Mouse (Mus musculus): ENCODE data around the gene Sf1. TPM values are rescaled to one million over a fixed set of nuclear protein-coding genes. Genes with fewer than 3 reads are reported as not detected.

Sf1 gene
- total RNA-seq, 1 experiment: 150 TPM

DNA sequence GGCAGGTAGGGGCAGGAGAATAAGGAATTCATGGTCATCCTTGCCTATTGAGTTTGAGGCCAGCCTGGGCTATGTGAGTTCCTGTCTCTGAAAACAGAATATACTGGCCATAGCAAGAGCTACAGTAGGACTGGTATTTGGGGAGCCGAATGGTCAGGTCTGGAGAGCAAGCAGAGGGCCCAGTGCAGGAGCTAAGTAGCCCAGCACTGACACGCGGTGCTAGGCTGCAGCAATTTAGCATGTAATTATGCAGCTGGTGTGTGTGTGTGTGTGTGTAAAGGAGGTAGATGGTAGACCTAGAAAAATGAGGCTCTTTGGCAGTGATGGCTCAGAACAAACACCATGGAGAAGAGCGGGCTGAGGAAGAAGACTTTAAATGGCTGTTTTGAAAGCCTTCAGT, 15.9 kb upstream of the Sf1 start:
- no peak for DNase-seq (ENCODE audit: low read depth, low spot score)
- no peak overlapping the region for H3K27ac ChIP-seq (ENCODE audit: insufficient read depth, low read depth, low read length, poor library complexity, severe bottlenecking)
- no peak overlapping the region for H3K9ac ChIP-seq (ENCODE audit: insufficient read depth, low read depth, low read length, poor library complexity, severe bottlenecking)
- H3K36me3 ChIP-seq (ENCODE audit: control insufficient read depth, insufficient read depth, low read length, poor library complexity, severe bottlenecking): peaks cover 10% of the 10 kb centered on the region; the same call in 1 of the 2 replicates
- H3K4me3 ChIP-seq (ENCODE audit: insufficient read depth in 1 of 2, low read depth in 1 of 2, low read length in 2 of 2, poor library complexity in 1 of 2, severe bottlenecking in 1 of 2): no peak overlapping the region
- peaks cover 0 to 2% of the 10 kb centered on the region in 2 experiments; a peak in 1 of 4 replicates for H3K4me1 ChIP-seq (ENCODE audit: control insufficient read depth in 2 of 2, insufficient read depth in 2 of 2, low read length in 2 of 2, poor library complexity in 1 of 2)
- TF ChIP-seq ZC3H11A (IDR thresholded peaks at IDR 0.05; ENCODE audit: borderline replicate concordance, low read depth, low read length) (no peak), MAFK (IDR thresholded peaks at IDR 0.05; ENCODE audit: insufficient read depth, low read depth, low read length) (no peak), ZNF384 (IDR thresholded peaks at IDR 0.05; ENCODE audit: low read depth, low read length) (no peak), CHD2 (IDR thresholded peaks at IDR 0.05; ENCODE audit: low read depth, low read length) (no peak), HCFC1 (IDR thresholded peaks at IDR 0.05; ENCODE audit: borderline replicate concordance, insufficient read depth, low read length) (no peak)
- no peaks in the 10 kb centered on the region for H3K9me3 ChIP-seq (ENCODE audit: control insufficient read depth, insufficient read depth, low read depth, low read length)
- in situ Hi-C loops (cut with MboI; ENCODE audit: low sequenced_read_pairs in 2 of 2, unreplicated experiment in 2 of 2): no loop called here

DNA sequence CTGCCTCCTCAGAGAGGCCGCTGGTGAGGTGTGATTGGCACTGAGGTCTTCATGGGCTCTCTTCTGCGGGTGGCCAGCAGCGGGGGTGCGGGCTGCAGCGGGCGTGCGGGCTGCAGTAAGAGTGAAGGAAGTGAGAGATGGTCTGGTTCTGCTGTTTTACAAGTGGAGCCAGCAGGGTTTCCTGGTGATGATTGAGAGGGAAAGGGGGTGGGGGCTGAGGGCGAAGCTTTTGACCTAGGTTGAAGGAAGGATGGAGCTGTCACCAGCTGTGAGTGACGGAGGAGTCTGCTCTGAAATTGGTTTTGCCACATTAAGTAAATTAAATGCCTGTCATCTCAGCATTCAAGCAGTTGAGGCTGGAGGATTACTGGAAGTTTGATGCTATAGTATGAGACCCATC, 14.8 kb upstream of the Sf1 start:
- Histone ChIP-seq H3K4me1 (ENCODE audit: control insufficient read depth in 2 of 2, insufficient read depth in 2 of 2, low read length in 2 of 2, poor library complexity in 1 of 2) (peaks cover 0 to 2% of the 10 kb centered on the region in 2 experiments; a peak in 1 of 4 replicates), H3K4me3 (ENCODE audit: insufficient read depth in 1 of 2, low read depth in 1 of 2, low read length in 2 of 2, poor library complexity in 1 of 2, severe bottlenecking in 1 of 2) (no peak overlapping the region), H3K27ac (ENCODE audit: insufficient read depth, low read depth, low read length, poor library complexity, severe bottlenecking) (no peak overlapping the region), H3K9ac (ENCODE audit: insufficient read depth, low read depth, low read length, poor library complexity, severe bottlenecking) (no peak overlapping the region), H3K36me3 (ENCODE audit: control insufficient read depth, insufficient read depth, low read length, poor library complexity, severe bottlenecking) (peaks cover 16% of the 10 kb centered on the region; the same call in 1 of the 2 replicates), H3K9me3 (ENCODE audit: control insufficient read depth, insufficient read depth, low read depth, low read length) (no peaks in the 10 kb centered on the region)
- in situ Hi-C loops (cut with MboI; ENCODE audit: low sequenced_read_pairs in 2 of 2, unreplicated experiment in 2 of 2): no loop called here
- TF ChIP-seq ZNF384 (IDR thresholded peaks at IDR 0.05; ENCODE audit: low read depth, low read length) (no peak), MAFK (IDR thresholded peaks at IDR 0.05; ENCODE audit: insufficient read depth, low read depth, low read length) (no peak), HCFC1 (IDR thresholded peaks at IDR 0.05; ENCODE audit: borderline replicate concordance, insufficient read depth, low read length) (no peak), ZC3H11A (IDR thresholded peaks at IDR 0.05; ENCODE audit: borderline replicate concordance, low read depth, low read length) (no peak), CHD2 (IDR thresholded peaks at IDR 0.05; ENCODE audit: low read depth, low read length) (no peak)
- no peak for DNase-seq (ENCODE audit: low read depth, low spot score)

DNA sequence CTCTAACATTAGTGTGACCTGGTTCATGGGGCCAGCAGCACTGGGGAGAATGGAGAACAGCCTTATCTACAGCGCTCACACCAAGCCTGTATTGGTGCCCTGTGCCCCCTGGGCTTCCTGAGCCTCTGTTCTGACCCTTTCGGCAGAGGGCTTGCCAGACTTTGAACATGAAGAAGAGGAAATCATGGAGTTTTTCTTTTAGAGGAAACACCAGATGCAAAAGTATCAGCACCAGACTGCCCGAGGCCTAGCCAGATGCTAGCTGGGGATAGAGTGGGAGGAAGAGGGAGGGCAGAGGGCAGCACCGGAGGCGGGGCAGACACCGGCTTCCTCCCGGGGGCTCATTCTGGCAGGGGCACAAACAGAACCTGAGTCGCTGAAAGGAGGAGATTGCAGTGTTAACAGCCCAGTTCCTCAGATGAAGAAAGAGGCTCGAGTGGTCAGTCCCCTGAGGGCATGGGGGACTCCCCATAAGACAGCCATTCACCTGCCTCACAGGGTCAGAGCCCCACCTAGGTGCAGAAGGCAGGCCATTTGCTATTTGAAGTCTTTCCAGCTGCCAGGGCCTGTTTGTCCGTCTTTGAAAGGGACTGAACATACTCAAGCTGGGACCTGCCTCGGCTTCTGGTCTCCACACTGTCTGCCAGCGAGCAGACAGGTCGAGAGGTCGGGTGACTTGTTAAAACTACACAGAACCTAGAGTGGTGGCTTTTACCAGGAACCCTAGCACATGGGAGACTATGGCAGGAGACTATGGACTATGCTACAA, 14.1 kb upstream of the Sf1 start:
- H3K4me3 ChIP-seq (ENCODE audit: insufficient read depth in 1 of 2, low read depth in 1 of 2, low read length in 2 of 2, poor library complexity in 1 of 2, severe bottlenecking in 1 of 2): no peak overlapping the region

DNA sequence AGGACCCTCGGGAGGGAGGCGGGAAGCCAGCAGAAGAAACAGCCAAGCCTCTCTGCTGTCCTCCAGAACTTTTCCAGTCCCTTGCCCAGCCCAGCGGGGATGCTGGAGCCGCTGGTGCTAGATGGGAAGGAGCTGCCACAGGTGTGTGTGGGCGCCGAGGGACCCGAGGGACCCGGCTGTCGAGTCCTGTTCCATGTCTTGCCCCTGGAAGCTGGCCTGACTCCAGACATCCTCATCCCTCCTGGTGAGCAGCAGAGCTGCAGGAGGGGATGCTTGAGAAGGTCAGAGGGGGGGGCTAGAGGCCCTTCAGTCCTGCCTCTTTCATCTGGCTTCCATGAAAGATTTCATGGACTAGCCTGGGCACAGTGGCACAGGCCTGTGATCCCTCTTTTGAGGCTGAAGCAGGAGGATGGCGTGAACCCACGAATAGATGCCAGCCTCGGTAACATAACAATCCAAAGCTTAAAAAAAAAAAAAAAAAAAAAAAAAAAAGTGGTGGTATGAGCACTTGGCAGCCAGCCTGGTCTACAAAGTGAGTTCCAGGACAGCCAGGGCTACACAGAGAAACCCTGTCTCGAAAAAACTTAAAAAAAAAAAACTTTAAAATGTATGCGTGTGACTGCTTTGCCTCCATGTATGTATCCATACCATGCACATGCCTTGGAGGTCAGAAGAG, 11.9 kb upstream of the Sf1 start:
- Histone ChIP-seq H3K36me3 (ENCODE audit: control insufficient read depth, insufficient read depth, low read length, poor library complexity, severe bottlenecking) (peaks cover 6% of the 10 kb centered on the region; the same call in 1 of the 2 replicates), H3K4me1 (ENCODE audit: control insufficient read depth in 2 of 2, insufficient read depth in 2 of 2, low read length in 2 of 2, poor library complexity in 1 of 2) (no peaks in the 10 kb centered on the region), H3K9me3 (ENCODE audit: control insufficient read depth, insufficient read depth, low read depth, low read length) (no peaks in the 10 kb centered on the region), H3K4me3 (ENCODE audit: insufficient read depth in 1 of 2, low read depth in 1 of 2, low read length in 2 of 2, poor library complexity in 1 of 2, severe bottlenecking in 1 of 2) (no peak overlapping the region), H3K9ac (ENCODE audit: insufficient read depth, low read depth, low read length, poor library complexity, severe bottlenecking) (no peak overlapping the region), H3K27ac (ENCODE audit: insufficient read depth, low read depth, low read length, poor library complexity, severe bottlenecking) (no peak overlapping the region)
- TF ChIP-seq HCFC1 (IDR thresholded peaks at IDR 0.05; ENCODE audit: borderline replicate concordance, insufficient read depth, low read length) (no peak), CHD2 (IDR thresholded peaks at IDR 0.05; ENCODE audit: low read depth, low read length) (no peak), MAFK (IDR thresholded peaks at IDR 0.05; ENCODE audit: insufficient read depth, low read depth, low read length) (no peak), ZNF384 (IDR thresholded peaks at IDR 0.05; ENCODE audit: low read depth, low read length) (no peak), ZC3H11A (IDR thresholded peaks at IDR 0.05; ENCODE audit: borderline replicate concordance, low read depth, low read length) (no peak)
- DNase-seq (ENCODE audit: low read depth, low spot score): no peak
- in situ Hi-C loops (cut with MboI; ENCODE audit: low sequenced_read_pairs in 2 of 2, unreplicated experiment in 2 of 2): no loop called here

More for the DNA sequence above, 14.1 kb upstream of the Sf1 start:
- no peak overlapping the region for H3K9ac ChIP-seq (ENCODE audit: insufficient read depth, low read depth, low read length, poor library complexity, severe bottlenecking)
- no peak for DNase-seq (ENCODE audit: low read depth, low spot score)
- H3K36me3 ChIP-seq (ENCODE audit: control insufficient read depth, insufficient read depth, low read length, poor library complexity, severe bottlenecking): peaks cover 16% of the 10 kb centered on the region; the same call in 1 of the 2 replicates
- no peaks in the 10 kb centered on the region for H3K9me3 ChIP-seq (ENCODE audit: control insufficient read depth, insufficient read depth, low read depth, low read length)
- no peak overlapping the region for H3K27ac ChIP-seq (ENCODE audit: insufficient read depth, low read depth, low read length, poor library complexity, severe bottlenecking)
- H3K4me1 ChIP-seq (ENCODE audit: control insufficient read depth in 2 of 2, insufficient read depth in 2 of 2, low read length in 2 of 2, poor library complexity in 1 of 2): peaks cover 0 to 2% of the 10 kb centered on the region in 2 experiments; a peak in 1 of 4 replicates
- in situ Hi-C loops (cut with MboI; ENCODE audit: low sequenced_read_pairs in 2 of 2, unreplicated experiment in 2 of 2): no loop called here
- TF ChIP-seq ZC3H11A (IDR thresholded peaks at IDR 0.05; ENCODE audit: borderline replicate concordance, low read depth, low read length) (no peak), HCFC1 (IDR thresholded peaks at IDR 0.05; ENCODE audit: borderline replicate concordance, insufficient read depth, low read length) (no peak), ZNF384 (IDR thresholded peaks at IDR 0.05; ENCODE audit: low read depth, low read length) (no peak), MAFK (IDR thresholded peaks at IDR 0.05; ENCODE audit: insufficient read depth, low read depth, low read length) (no peak), CHD2 (IDR thresholded peaks at IDR 0.05; ENCODE audit: low read depth, low read length) (no peak)
